19 mouse cellular contexts compared by ENCODE assay signal in the genomic region with DNA sequence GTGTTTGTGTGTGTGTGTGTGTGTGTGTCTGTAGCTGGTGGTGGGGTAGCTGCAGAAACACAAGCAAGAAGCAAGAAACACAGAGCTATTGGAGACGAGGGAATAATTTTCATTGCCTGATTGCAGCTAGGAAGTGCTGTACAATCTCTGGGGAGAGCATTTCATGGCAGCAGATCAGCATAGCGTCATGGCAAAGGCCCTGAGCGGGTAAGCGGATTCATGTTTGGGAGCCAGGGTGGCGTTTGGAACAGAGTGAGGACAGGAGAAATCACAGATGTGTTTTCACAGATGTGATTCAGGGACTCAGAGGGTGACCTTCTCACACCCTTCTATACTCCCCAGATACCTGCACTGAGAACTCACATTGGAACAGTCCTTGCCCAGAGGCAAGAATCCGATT. TPM values are rescaled to one million over a fixed set of nuclear protein-coding genes. Genes with fewer than 3 reads are reported as not detected.
DNase-seq lines count a peak whose midpoint lies in the region; ATAC-seq lines count a peak whose summit lies in the region.
"Had no signal": no experiment of that assay in that cellular context is flagged by ENCODE, and none has a peak within 500 bp of the region (broad histone marks: within the 10 kb centered on the region; RNA-seq: fewer than 3 reads in every experiment).

No protein-coding gene starts in this region.

- H3K9me3 ChIP-seq in midbrain, embryonic 13.5 days = no peaks in the 10 kb centered on the region
- no peaks in the 10 kb centered on the region for H3K9me3 ChIP-seq in midbrain, embryonic 16.5 days (replicated peaks; ENCODE audit: control insufficient read depth, low read length, poor library complexity, severe bottlenecking)
- H3K9me3 ChIP-seq in forebrain, embryonic 16.5 days (ENCODE audit: control insufficient read depth, low read length) = no peaks in the 10 kb centered on the region
- H3K9me3 ChIP-seq: heart, embryonic 15.5 days had no signal

- H3K4me2 ChIP-seq in midbrain, embryonic 13.5 days (replicated peaks) = no peak overlapping the region
- H3K4me2 ChIP-seq in midbrain, embryonic 16.5 days (ENCODE audit: low read length) = no peak overlapping the region
- H3K4me2 ChIP-seq in forebrain, embryonic 16.5 days (ENCODE audit: low read length) = no peak overlapping the region
- H3K4me2 ChIP-seq: heart, embryonic 15.5 days had no signal

- 0 out of 2 replicates have a peak overlapping the region, but pooled peaks have one; percentile 4 for H3K27ac ChIP-seq in midbrain, embryonic 13.5 days
- no peak overlapping the region for H3K27ac ChIP-seq in midbrain, embryonic 16.5 days (ENCODE audit: low read length)
- H3K27ac ChIP-seq in forebrain, embryonic 16.5 days (ENCODE audit: low read length) = no peak overlapping the region
- H3K27ac ChIP-seq: heart, embryonic 15.5 days had no signal

- peak; percentile 75 for DNase-seq in gastrocnemius, adult 18-20 months (ENCODE audit: low spot score)
- DNase-seq in gastrocnemius, postnatal 4 days (ENCODE audit: low spot score in 2 of 2) = no peak
- DNase-seq in gastrocnemius, postnatal 36 days = peak; percentile 31 to 55
- peak; percentile 57 for DNase-seq in heart, postnatal 4 days
- DNase-seq in frontal cortex, postnatal 10 days (ENCODE audit: low spot score in 2 of 2) = no peak
- DNase-seq: B cell, adult 2 months; cerebellum, postnatal 10 days; kidney, adult 2 months; kidney, postnatal 4 days; lung, postnatal 10 days; right cerebral cortex, adult 18-20 months; spleen, adult 18-20 months; thymus, adult 2 months had no signal

- H3K4me1 ChIP-seq in midbrain, embryonic 13.5 days (replicated peaks) = peaks cover 23% of the 10 kb centered on the region
- peaks cover 7% of the 10 kb centered on the region; the same call in 1 of the 2 replicates for H3K4me1 ChIP-seq in midbrain, embryonic 16.5 days (ENCODE audit: control insufficient read depth, insufficient read depth, low read length)
- H3K4me1 ChIP-seq in forebrain, embryonic 16.5 days (replicated peaks; ENCODE audit: control insufficient read depth, insufficient read depth, low read length) = no peaks in the 10 kb centered on the region
- H3K4me1 ChIP-seq: megakaryocyte, embryonic 14.5 days had no signal

- 74% methylated on average over 6 of the region's 6 CpGs for WGBS in midbrain, embryonic 13.5 days
- 68% methylated on average over 6 of the region's 6 CpGs for WGBS in midbrain, embryonic 16.5 days
- WGBS in forebrain, embryonic 16.5 days = 89% methylated on average over 6 of the region's 6 CpGs

- no peak overlapping the region for H3K9ac ChIP-seq in midbrain, embryonic 13.5 days (replicated peaks)
- H3K9ac ChIP-seq in midbrain, embryonic 16.5 days (ENCODE audit: low read depth, low read length) = no peak overlapping the region
- no peak overlapping the region for H3K9ac ChIP-seq in forebrain, embryonic 16.5 days (replicated peaks; ENCODE audit: low read depth, low read length)
- H3K9ac ChIP-seq: heart, embryonic 15.5 days had no signal

- no peaks in the 10 kb centered on the region for H3K27me3 ChIP-seq in midbrain, embryonic 13.5 days
- H3K27me3 ChIP-seq in midbrain, embryonic 16.5 days (ENCODE audit: control insufficient read depth, insufficient read depth, low read depth, low read length) = no peaks in the 10 kb centered on the region
- no peaks in the 10 kb centered on the region for H3K27me3 ChIP-seq in forebrain, embryonic 16.5 days (replicated peaks; ENCODE audit: control insufficient read depth, insufficient read depth, low read length)
- H3K27me3 ChIP-seq: heart, embryonic 15.5 days; megakaryocyte, embryonic 14.5 days had no signal

- intact Hi-C loops in gastrocnemius, postnatal 36 days (cut with DNase I) = no loop called here

- H3K36me3 ChIP-seq in midbrain, embryonic 13.5 days = no peaks in the 10 kb centered on the region
- no peaks in the 10 kb centered on the region for H3K36me3 ChIP-seq in midbrain, embryonic 16.5 days (ENCODE audit: control insufficient read depth, insufficient read depth, low read length)
- H3K36me3 ChIP-seq in forebrain, embryonic 16.5 days (ENCODE audit: control insufficient read depth, insufficient read depth) = no peaks in the 10 kb centered on the region
- H3K36me3 ChIP-seq: heart, embryonic 15.5 days had no signal

- no peak for ATAC-seq in midbrain, embryonic 13.5 days
- no peak for ATAC-seq in midbrain, embryonic 16.5 days
- ATAC-seq in forebrain, embryonic 16.5 days = no peak

- no peak overlapping the region for H3K4me3 ChIP-seq in midbrain, embryonic 13.5 days (replicated peaks)
- H3K4me3 ChIP-seq in midbrain, embryonic 16.5 days (ENCODE audit: low read depth, low read length) = no peak overlapping the region
- H3K4me3 ChIP-seq in forebrain, embryonic 16.5 days (replicated peaks; ENCODE audit: low read length) = no peak overlapping the region
- H3K4me3 ChIP-seq: heart, embryonic 15.5 days; megakaryocyte, embryonic 14.5 days; myocyte had no signal

RNA-seq across cellular contexts. Expression of gene Vit, which starts 10.9 kb away (rescaled TPM):
- 1 to 10 TPM in 1 of 2 experiments, under 1 TPM in 1; 0.98 to 2.5 TPM for total RNA-seq in gastrocnemius, adult 18-20 months (2021)
- total RNA-seq in gastrocnemius, postnatal 4 days (2021) = 1 to 10 TPM; 1.8 to 1.9 TPM
- 14.6 and 16.1 TPM in 2 replicates for polyA plus RNA-seq in midbrain, embryonic 13.5 days (2015; fragmentation: Nextera tagmentation; extraction: Ambion mirVana)
- 13.1 and 15.1 TPM in 2 replicates for polyA plus RNA-seq in midbrain, embryonic 16.5 days (2015; fragmentation: Nextera tagmentation; extraction: Ambion mirVana)
- total RNA-seq in gastrocnemius, postnatal 36 days (2021) = 1 to 10 TPM; 1.6 to 2.8 TPM
- total RNA-seq in heart, postnatal 4 days (2021) = under 1 TPM; 0.50 to 0.57 TPM
- 14.4 and 15.6 TPM in 2 replicates for polyA plus RNA-seq in forebrain, embryonic 16.5 days (2015; fragmentation: Nextera tagmentation; extraction: Ambion mirVana)
- polyA plus RNA-seq: myocyte had no signal

Comparison
In these comparisons a context has a peak if more than half of its experiments do, and no peak if none do; other contexts are left out.
1. DNase-seq: peak in gastrocnemius, adult 18-20 months (single experiment), gastrocnemius, postnatal 36 days (2 of 2) and heart, postnatal 4 days (single experiment); none in gastrocnemius, postnatal 4 days (0 of 2) and frontal cortex, postnatal 10 days (0 of 2).